Mouse (Mus musculus): ENCODE measurements at regions not wholly inside any gene's neighbourhood (a gene's known extent, or its start where the extent isn't known, plus 50 kb on each side); places are given as distances from the start of the nearest gene placed in this dataset.
"Not testable (repeated sequence)": the region's sequence is repeated elsewhere in the genome, so short reads cannot be mapped to it uniquely, and the experiment has no call there.

DNA sequence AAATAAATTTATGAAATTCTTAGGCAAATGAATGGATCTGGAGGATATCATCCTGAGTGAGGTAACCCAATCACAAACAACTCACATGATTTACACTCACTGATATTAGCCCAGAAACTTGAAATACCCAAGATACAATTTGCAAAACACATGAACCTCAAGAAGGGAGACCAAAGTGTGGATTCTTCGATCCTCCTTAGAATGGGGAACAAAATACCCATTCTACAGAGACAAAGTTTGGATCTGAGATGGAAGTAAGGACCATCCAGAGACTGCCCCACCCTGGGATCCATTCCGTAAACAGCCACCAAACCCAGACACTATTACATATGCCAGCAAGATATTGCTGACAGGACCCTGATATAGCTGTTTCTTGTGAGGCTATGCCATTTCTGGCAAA, 971.2 kb downstream of the Agbl1 start:
- H3K27ac ChIP-seq; H3K27me3 ChIP-seq; H3K9ac ChIP-seq; ATAC-seq (ENCODE audit: low read depth); H3K9me3 ChIP-seq (replicated peaks); DNase-seq; H3K4me2 ChIP-seq; H3K36me3 ChIP-seq; H3K4me3 ChIP-seq (replicated peaks); H3K4me1 ChIP-seq (replicated peaks): not testable (repeated sequence)
- 66% methylated on average over 2 of the region's 2 CpGs for WGBS (ENCODE audit: insufficient replicate concordance)

DNA sequence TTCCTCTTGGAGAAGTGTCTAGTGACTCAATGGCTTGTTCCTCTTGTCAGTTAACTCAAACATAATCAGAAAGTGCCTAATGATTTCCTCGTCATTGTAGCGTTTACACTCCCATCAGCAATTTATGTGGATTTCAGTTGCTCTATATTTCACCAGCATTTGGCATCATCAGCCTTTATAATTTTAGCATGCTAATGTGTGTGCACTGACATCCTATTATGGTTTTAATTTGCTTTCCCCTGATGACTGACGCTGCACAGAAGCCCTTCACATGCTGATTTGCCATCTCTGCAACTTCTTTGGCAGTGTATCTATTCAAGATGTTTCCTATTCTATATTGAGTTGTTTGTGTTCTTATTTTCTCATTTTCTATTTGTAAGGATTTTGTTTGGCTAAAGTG, 975.9 kb downstream of the Agbl1 start:
- 68% methylated on average over 3 of the region's 3 CpGs for WGBS (ENCODE audit: insufficient replicate concordance)
- no peak overlapping the region for H3K4me2 ChIP-seq
- no peak overlapping the region for H3K9ac ChIP-seq
- no peak overlapping the region for H3K4me3 ChIP-seq (replicated peaks)
- DNase-seq (no peak), ATAC-seq (ENCODE audit: low read depth) (no peak)
- no peaks in the 10 kb centered on the region for H3K27me3 ChIP-seq
- H3K27ac ChIP-seq = no peak overlapping the region
- no peaks in the 10 kb centered on the region for H3K4me1 ChIP-seq (replicated peaks)
- H3K9me3 ChIP-seq (replicated peaks) = no peaks in the 10 kb centered on the region
- no peaks in the 10 kb centered on the region for H3K36me3 ChIP-seq

DNA sequence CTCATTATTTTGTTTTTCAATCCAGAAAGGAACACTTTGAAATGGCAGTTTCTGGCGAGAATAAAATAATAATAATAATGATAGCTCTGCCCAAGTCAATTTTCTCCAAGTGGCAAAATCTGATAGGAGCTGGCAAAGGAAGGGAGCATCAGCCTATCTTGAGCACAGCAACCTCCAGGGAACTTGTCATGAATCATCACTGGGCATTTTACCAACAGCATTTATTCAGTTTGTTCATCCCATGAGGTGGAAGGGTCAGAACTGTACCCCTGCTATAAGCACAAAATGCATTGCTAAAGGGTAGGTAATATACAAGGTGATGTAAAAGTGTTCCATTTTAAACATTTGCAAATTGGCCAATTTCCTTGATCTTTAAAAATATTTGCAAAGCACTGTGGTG, 1019.7 kb downstream of the Agbl1 start:
- DNase-seq (no peak), ATAC-seq (ENCODE audit: low read depth) (no peak)
- H3K27ac ChIP-seq = no peak overlapping the region
- H3K36me3 ChIP-seq = no peaks in the 10 kb centered on the region
- no peak overlapping the region for H3K4me3 ChIP-seq (replicated peaks)
- no peak overlapping the region for H3K9ac ChIP-seq
- no peaks in the 10 kb centered on the region for H3K9me3 ChIP-seq (replicated peaks)
- no peaks in the 10 kb centered on the region for H3K27me3 ChIP-seq
- 44% methylated on average over 1 of the region's 1 CpGs for WGBS (ENCODE audit: insufficient replicate concordance)
- no peaks in the 10 kb centered on the region for H3K4me1 ChIP-seq (replicated peaks)
- H3K4me2 ChIP-seq = no peak overlapping the region

DNA sequence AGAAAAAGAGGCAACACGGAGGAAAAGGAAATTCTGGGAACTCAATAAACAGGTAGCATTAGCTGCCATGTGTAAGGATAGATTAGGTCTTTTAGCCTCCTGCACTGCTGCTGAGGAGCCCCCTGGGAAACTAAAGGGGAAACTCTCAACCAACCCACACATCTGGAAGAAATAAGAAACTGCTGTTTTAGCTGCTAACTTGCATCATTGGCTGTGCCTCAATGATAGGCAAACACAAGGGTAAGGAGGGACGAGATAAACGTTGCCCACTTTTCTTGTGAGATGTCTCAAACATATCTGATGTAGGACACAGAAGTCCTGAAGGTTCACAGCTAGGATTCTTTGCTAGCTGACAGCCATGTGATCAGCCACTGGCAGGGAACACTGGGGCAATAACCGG, 1058.0 kb downstream of the Agbl1 start:
- Histone ChIP-seq H3K9me3 (replicated peaks) (no peaks in the 10 kb centered on the region), H3K27ac (no peak overlapping the region), H3K27me3 (no peaks in the 10 kb centered on the region), H3K4me3 (replicated peaks) (no peak overlapping the region), H3K36me3 (no peaks in the 10 kb centered on the region), H3K4me2 (no peak overlapping the region), H3K9ac (no peak overlapping the region), H3K4me1 (replicated peaks) (no peaks in the 10 kb centered on the region)
- DNase-seq = no peak
- 45% methylated on average over 4 of the region's 4 CpGs for WGBS (ENCODE audit: insufficient replicate concordance)
- peak; percentile 63 for ATAC-seq (ENCODE audit: low read depth)

DNA sequence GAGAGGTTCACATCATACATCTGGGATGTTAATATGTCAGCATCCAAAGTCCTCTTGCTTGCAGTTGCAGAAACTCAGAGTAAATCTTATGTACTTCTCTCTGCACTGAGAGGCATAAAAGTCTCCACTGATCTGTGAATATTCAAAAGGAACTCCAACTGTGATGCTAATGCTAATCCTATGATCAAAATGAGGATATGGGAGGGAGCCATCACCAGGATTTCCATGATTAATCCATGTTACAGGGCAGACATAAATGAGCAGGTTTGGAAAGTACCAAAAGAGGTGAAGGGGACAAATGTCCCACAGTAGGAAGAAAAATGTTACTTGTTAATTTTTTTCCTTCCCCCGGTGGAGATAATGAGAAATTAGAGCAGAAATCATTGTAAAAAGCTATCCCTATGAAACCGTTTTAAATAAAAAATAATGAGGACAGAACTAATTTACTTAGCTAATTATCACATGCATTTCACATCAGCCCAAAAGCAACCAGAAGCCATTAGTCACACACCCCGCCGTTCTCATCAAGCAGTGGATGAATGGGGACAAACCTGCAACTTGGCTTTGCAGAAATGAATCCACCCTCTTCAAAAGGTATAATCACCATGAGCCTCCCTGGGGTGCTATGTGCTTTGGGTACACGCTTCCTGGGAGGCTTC, 1065.4 kb downstream of the Agbl1 start:
- WGBS (ENCODE audit: insufficient replicate concordance) = 25% methylated on average over 5 of the region's 5 CpGs
- no peak overlapping the region for H3K4me3 ChIP-seq (replicated peaks)
- H3K4me2 ChIP-seq = no peak overlapping the region
- H3K27ac ChIP-seq = no peak overlapping the region
- H3K27me3 ChIP-seq = no peaks in the 10 kb centered on the region
- ATAC-seq (ENCODE audit: low read depth) (no peak), DNase-seq (no peak)
- H3K9me3 ChIP-seq (replicated peaks) = no peaks in the 10 kb centered on the region
- no peaks in the 10 kb centered on the region for H3K36me3 ChIP-seq
- no peaks in the 10 kb centered on the region for H3K4me1 ChIP-seq (replicated peaks)
- no peak overlapping the region for H3K9ac ChIP-seq

DNA sequence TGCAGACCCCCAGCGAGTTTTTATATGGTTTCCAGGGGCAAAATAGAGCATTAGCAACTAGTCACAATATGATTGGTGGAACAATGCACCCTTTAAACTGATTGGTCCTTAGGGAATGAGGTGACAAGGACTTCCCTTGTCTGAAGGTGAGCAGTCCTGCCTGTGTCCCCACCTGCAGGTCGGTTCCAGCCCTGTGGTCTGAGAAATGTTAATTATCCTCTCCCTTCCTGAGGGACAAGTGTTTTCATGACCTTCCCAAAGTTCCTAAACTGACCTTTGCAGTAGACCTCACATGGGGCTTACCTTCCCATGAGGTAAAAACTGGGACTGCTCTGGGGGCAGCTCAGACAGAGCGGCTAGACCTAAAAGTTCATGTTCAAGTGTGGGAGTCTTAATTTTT, 1073.5 kb downstream of the Agbl1 start:
- no peak overlapping the region for H3K4me2 ChIP-seq
- no peaks in the 10 kb centered on the region for H3K4me1 ChIP-seq (replicated peaks)
- H3K27ac ChIP-seq = no peak overlapping the region
- H3K9me3 ChIP-seq (replicated peaks) = no peaks in the 10 kb centered on the region
- H3K36me3 ChIP-seq = no peaks in the 10 kb centered on the region
- DNase-seq = no peak
- WGBS (ENCODE audit: insufficient replicate concordance) = 36% methylated on average over 3 of the region's 3 CpGs
- H3K27me3 ChIP-seq = no peaks in the 10 kb centered on the region
- no peak overlapping the region for H3K4me3 ChIP-seq (replicated peaks)
- H3K9ac ChIP-seq = no peak overlapping the region
- ATAC-seq (ENCODE audit: low read depth) = no peak

DNA sequence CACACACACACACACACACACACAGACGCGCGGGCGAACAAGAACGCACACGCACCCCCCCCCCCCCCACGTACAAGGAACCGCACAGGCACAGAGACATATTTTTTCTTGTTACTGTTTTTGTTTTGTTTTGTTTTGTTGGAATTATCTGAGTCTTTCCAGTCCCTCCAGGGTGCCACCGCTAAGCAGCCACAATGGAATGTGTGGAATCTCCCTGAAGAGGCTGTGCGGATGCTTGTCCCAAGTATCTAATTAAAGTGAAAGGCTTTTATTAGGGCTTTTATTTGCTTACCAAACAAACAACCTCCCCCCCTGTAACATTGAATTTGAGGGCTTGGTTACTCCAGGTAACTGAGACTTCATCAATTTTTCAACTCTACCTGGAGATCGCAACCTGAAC, 1074.2 kb downstream of the Agbl1 start:
- DNase-seq = no peak
- ATAC-seq (ENCODE audit: low read depth) = no peak
- H3K27me3 ChIP-seq = no peaks in the 10 kb centered on the region
- no peak overlapping the region for H3K27ac ChIP-seq
- no peak overlapping the region for H3K9ac ChIP-seq
- H3K4me1 ChIP-seq (replicated peaks) = no peaks in the 10 kb centered on the region
- 27% methylated on average over 5 of the region's 11 CpGs for WGBS (ENCODE audit: insufficient replicate concordance)
- H3K4me2 ChIP-seq = no peak overlapping the region
- no peaks in the 10 kb centered on the region for H3K9me3 ChIP-seq (replicated peaks)
- H3K4me3 ChIP-seq (replicated peaks) = no peak overlapping the region
- no peaks in the 10 kb centered on the region for H3K36me3 ChIP-seq

DNA sequence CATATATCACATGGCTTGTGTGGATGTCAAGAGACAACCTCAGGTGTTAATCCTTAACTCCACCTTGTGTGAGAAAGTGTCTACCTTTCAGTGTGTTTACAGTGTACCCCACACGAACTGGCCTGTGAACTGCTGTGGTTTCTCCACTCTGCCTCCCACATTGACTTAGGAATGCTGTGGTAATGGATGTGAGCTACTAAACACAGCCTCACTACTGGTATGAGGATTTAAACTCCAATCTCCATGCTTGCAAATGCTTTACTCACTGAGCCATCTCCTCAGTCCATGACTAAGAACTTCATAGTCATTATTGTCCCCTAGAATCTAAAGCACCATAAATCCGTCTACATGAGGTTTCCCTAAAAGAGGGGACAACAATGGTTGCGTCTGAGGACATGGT, 1075.8 kb downstream of the Agbl1 start:
- H3K9ac ChIP-seq = no peak overlapping the region
- no peaks in the 10 kb centered on the region for H3K36me3 ChIP-seq
- no peaks in the 10 kb centered on the region for H3K4me1 ChIP-seq (replicated peaks)
- no peak overlapping the region for H3K27ac ChIP-seq
- no peak overlapping the region for H3K4me3 ChIP-seq (replicated peaks)
- DNase-seq (no peak), ATAC-seq (ENCODE audit: low read depth) (no peak)
- no peaks in the 10 kb centered on the region for H3K9me3 ChIP-seq (replicated peaks)
- WGBS (ENCODE audit: insufficient replicate concordance) = 54% methylated on average over 3 of the region's 3 CpGs
- no peak overlapping the region for H3K4me2 ChIP-seq
- no peaks in the 10 kb centered on the region for H3K27me3 ChIP-seq

DNA sequence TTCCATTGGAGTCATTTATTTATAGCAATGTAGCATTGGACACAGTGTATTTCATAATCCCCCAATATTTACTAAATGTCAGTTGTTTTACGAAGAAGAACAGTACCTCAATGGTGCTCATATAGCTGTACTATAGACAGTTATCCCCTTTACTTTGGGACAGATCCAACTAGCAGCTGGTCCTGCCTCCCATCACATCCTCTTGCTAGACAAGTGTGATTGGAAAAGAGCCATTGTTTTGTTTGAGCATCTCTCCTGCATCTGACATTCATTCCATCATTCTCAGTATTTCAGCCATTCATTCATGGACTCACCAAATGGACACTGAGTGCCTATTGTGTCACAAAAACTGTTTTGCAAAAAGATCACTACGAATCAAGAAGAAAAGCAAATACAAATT, 1082.0 kb downstream of the Agbl1 start:
- Histone ChIP-seq H3K9ac (no peak overlapping the region), H3K4me2 (no peak overlapping the region), H3K4me3 (replicated peaks) (no peak overlapping the region), H3K4me1 (replicated peaks) (no peaks in the 10 kb centered on the region), H3K9me3 (replicated peaks) (no peaks in the 10 kb centered on the region), H3K27me3 (no peaks in the 10 kb centered on the region), H3K36me3 (no peaks in the 10 kb centered on the region), H3K27ac (no peak overlapping the region)
- ATAC-seq (ENCODE audit: low read depth) = no peak
- 53% methylated on average over 2 of the region's 2 CpGs for WGBS (ENCODE audit: insufficient replicate concordance)
- DNase-seq = no peak

DNA sequence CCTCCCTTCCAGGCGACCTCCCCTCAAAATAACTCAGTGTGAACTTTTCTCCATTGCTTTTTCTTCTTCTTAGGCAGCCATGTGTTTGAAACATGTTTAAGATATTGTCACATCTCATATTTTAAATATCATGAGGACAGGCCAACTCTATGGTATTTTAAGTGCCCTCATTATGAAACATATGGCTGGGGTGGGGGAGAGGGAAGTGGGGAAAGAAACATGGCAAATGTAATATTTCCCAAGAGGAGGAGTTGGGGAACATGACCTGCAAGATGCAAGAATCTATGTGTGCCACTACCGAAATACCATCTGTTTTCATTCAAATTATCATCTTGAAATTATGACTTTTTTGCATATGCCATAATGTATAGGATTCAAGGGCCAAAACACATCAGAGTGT, 1095.5 kb downstream of the Agbl1 start:
- Histone ChIP-seq H3K9ac (no peak overlapping the region), H3K27me3 (no peaks in the 10 kb centered on the region), H3K4me1 (replicated peaks) (no peaks in the 10 kb centered on the region), H3K4me3 (replicated peaks) (no peak overlapping the region), H3K4me2 (no peak overlapping the region), H3K27ac (no peak overlapping the region), H3K9me3 (replicated peaks) (no peaks in the 10 kb centered on the region), H3K36me3 (no peaks in the 10 kb centered on the region)
- 47% methylated on average over 2 of the region's 2 CpGs for WGBS (ENCODE audit: insufficient replicate concordance)
- DNase-seq (no peak), ATAC-seq (ENCODE audit: low read depth) (no peak)

DNA sequence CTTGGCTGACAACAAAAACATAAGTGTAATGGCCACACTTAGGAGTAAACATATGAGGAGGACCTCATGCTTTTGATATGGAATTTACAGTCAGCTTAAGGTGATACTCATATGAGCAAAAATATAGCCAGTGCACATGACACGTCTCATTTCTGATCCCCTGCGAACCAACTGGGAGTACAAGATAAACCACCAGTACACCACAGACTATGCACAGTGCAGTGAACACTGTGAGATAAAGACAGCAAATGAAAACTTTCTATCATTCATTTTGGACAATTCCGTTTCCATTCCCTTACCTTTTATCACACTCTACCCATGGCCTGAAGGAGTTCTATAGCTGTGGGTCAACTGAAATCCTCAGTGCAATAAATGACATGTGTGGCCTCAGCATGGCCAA, 1097.1 kb downstream of the Agbl1 start:
- Histone ChIP-seq H3K27me3 (no peaks in the 10 kb centered on the region), H3K4me2 (no peak overlapping the region), H3K4me3 (replicated peaks) (no peak overlapping the region), H3K9ac (no peak overlapping the region), H3K9me3 (replicated peaks) (no peaks in the 10 kb centered on the region), H3K27ac (no peak overlapping the region), H3K4me1 (replicated peaks) (no peaks in the 10 kb centered on the region), H3K36me3 (no peaks in the 10 kb centered on the region)
- 45% methylated on average over 3 of the region's 3 CpGs for WGBS (ENCODE audit: insufficient replicate concordance)
- DNase-seq (peak; percentile 10), ATAC-seq (ENCODE audit: low read depth) (peak; percentile 96)

DNA sequence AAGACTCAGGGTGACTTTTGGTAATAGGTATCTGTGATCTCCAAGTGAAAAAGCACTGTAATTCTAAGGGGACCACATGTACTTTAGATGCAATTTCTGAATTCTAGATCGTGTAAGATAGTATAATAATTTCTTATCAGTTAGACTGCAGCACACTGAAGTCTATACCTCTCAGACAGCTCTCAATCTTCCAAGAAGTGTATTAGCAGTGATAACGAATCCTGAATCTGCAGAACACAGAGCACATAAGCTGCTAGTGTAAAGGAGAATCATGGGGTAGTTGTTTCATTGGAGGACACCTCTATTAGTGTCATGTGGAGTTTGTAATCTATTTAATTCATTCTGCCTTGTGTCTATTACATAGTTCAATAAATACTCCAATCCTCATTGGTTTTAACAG, 1097.8 kb downstream of the Agbl1 start:
- no peaks in the 10 kb centered on the region for H3K9me3 ChIP-seq (replicated peaks)
- 30% methylated on average over 2 of the region's 2 CpGs for WGBS (ENCODE audit: insufficient replicate concordance)

More for the DNA sequence above, 1097.8 kb downstream of the Agbl1 start:
- Histone ChIP-seq H3K9ac (no peak overlapping the region), H3K4me3 (replicated peaks) (no peak overlapping the region), H3K27ac (no peak overlapping the region), H3K27me3 (no peaks in the 10 kb centered on the region), H3K4me2 (no peak overlapping the region), H3K4me1 (replicated peaks) (no peaks in the 10 kb centered on the region), H3K36me3 (no peaks in the 10 kb centered on the region)
- ATAC-seq (ENCODE audit: low read depth) (peak; percentile 77), DNase-seq (no peak)

All from liver, embryonic 13.5 days (tissue).